Mouse (Mus musculus): Measurements from ENCODE around the gene Zbtb20. TPM values are rescaled to one million over a fixed set of nuclear protein-coding genes. Genes with fewer than 3 reads are reported as not detected.

Gene Zbtb20
- polyA plus RNA-seq, 1 experiment from 2014 or later, result 24.0 TPM

DNA sequence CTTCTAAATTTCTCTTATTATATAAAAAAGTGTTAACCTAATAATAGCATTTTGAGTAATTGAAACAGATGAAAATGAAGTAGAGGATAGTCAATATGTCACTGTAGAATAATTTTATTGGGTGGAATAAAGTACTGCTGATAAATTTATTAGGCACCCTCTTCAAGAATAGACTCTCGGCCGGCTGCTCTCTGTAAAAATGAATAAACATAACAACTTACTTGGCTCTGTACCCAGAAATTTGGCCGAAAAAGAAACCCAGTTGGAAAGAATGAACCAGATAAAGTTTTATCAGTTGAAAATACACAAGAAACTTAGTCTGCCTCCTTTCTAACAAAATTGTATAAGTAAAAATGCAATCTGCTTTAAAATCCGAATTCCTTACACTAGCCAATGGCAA is 527.2 kb downstream of the Zbtb20 start:
- Histone ChIP-seq H3K36me3 (no peaks in the 10 kb centered on the region), H3K4me1 (peaks cover 9% of the 10 kb centered on the region), H3K4me2 (replicated peaks) (no peak overlapping the region), H3K27ac (replicated peaks) (no peak overlapping the region), H3K9ac (no peak overlapping the region), H3K27me3 (no peaks in the 10 kb centered on the region), H3K9me3 (replicated peaks) (no peaks in the 10 kb centered on the region), H3K4me3 (replicated peaks) (no peak overlapping the region)
- no peak for ATAC-seq (ENCODE audit: insufficient number of reproducible peaks, low FRiP score, low TSS enrichment, low read depth)
- WGBS, result 65% methylated on average over 4 of the region's 4 CpGs

- WGBS, result 66% methylated on average over 3 of the region's 3 CpGs
Observed at GRCm38 (mm10) chr16:43405089-43405488, 529.4 kb downstream of the Zbtb20 start.

DNA sequence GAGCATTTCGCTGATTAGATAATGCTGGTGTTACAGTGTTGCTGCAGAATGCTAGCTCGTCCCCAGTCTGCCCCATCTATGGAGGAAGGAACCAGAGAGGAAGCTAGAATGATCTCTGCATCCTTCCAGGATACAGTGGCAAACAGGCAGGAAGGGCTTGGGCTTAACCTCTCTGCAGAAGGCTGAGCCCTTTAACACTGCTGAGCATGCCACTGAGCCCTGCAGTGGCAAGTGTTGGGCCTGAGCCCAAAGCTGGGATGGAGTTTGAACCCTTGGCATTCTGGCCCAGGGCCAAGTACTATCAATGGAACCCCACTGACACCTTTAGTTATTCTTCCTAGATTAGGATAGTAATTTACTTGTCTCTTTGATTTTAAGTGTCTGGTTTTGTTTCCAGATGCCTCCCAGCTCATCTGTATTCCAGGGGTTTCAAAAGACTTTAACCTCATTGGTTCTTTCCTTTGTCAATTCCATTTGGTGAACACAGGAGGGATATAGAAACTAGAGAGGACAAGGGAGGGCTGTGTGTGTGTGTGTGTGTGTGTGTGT is 532.0 kb downstream of the Zbtb20 start:
- WGBS, result 23% methylated on average over 2 of the region's 2 CpGs
- Histone ChIP-seq H3K4me3 (replicated peaks) (no peak overlapping the region), H3K27ac (replicated peaks) (peak overlapping the region; percentile 80; the same call in 1 of the 2 replicates), H3K4me2 (replicated peaks) (no peak overlapping the region), H3K9ac (no peak overlapping the region), H3K4me1 (peaks cover 9% of the 10 kb centered on the region), H3K9me3 (replicated peaks) (no peaks in the 10 kb centered on the region), H3K36me3 (no peaks in the 10 kb centered on the region), H3K27me3 (no peaks in the 10 kb centered on the region)
- ATAC-seq (ENCODE audit: insufficient number of reproducible peaks, low FRiP score, low TSS enrichment, low read depth), result no peak

More at GRCm38 (mm10) chr16:43405089-43405488, 529.4 kb downstream of the Zbtb20 start:
- H3K27ac ChIP-seq (replicated peaks), result no peak overlapping the region
- H3K4me2 ChIP-seq (replicated peaks), result no peak overlapping the region
- no peaks in the 10 kb centered on the region for H3K9me3 ChIP-seq (replicated peaks)
- no peaks in the 10 kb centered on the region for H3K27me3 ChIP-seq
- H3K9ac ChIP-seq, result no peak overlapping the region
- no peaks in the 10 kb centered on the region for H3K36me3 ChIP-seq
- peaks cover 9% of the 10 kb centered on the region for H3K4me1 ChIP-seq
- no peak overlapping the region for H3K4me3 ChIP-seq (replicated peaks)
- ATAC-seq (ENCODE audit: insufficient number of reproducible peaks, low FRiP score, low TSS enrichment, low read depth), result no peak

DNA sequence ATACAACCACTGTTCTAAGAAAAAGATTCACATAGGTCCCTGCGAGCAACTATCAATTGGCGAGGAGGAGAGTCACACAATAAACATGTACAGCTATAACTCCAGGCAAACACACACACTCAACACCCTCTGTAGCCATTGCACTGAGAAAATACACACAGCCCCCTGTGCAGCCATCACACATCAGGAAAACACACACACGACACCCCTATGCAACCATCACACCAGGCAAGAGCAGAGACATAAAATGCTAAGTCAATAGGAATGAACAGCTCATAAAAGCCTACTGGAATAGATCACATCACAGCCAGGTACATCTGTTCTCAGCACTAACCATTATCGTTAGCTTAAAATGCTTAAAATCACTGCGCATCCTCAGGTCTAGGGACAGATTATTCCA is 532.9 kb downstream of the Zbtb20 start:
- no peak for ATAC-seq (ENCODE audit: insufficient number of reproducible peaks, low FRiP score, low TSS enrichment, low read depth)
- 86% methylated on average over 5 of the region's 5 CpGs for whole genome bisulfite sequencing

GRCm38 (mm10) chr16:43409108-43409909 is 533.6 kb downstream of the Zbtb20 start:
- H3K36me3 ChIP-seq, result no peaks in the 10 kb centered on the region
- H3K4me1 ChIP-seq, result peaks cover 9% of the 10 kb centered on the region
- ATAC-seq (ENCODE audit: insufficient number of reproducible peaks, low FRiP score, low TSS enrichment, low read depth), result no peak
- H3K9me3 ChIP-seq (replicated peaks), result no peaks in the 10 kb centered on the region
- no peak overlapping the region for H3K27ac ChIP-seq (replicated peaks)
- H3K27me3 ChIP-seq, result no peaks in the 10 kb centered on the region
- no peak overlapping the region for H3K4me2 ChIP-seq (replicated peaks)
- 76% methylated on average over 4 of the region's 4 CpGs for WGBS
- H3K4me3 ChIP-seq (replicated peaks), result no peak overlapping the region
- H3K9ac ChIP-seq, result no peak overlapping the region

More for the DNA sequence above, 532.9 kb downstream of the Zbtb20 start:
- H3K9ac ChIP-seq, result no peak overlapping the region
- H3K4me1 ChIP-seq, result peaks cover 9% of the 10 kb centered on the region
- no peaks in the 10 kb centered on the region for H3K27me3 ChIP-seq
- H3K36me3 ChIP-seq, result no peaks in the 10 kb centered on the region
- no peak overlapping the region for H3K4me2 ChIP-seq (replicated peaks)
- H3K27ac ChIP-seq (replicated peaks), result no peak overlapping the region
- no peak overlapping the region for H3K4me3 ChIP-seq (replicated peaks)
- no peaks in the 10 kb centered on the region for H3K9me3 ChIP-seq (replicated peaks)

DNA sequence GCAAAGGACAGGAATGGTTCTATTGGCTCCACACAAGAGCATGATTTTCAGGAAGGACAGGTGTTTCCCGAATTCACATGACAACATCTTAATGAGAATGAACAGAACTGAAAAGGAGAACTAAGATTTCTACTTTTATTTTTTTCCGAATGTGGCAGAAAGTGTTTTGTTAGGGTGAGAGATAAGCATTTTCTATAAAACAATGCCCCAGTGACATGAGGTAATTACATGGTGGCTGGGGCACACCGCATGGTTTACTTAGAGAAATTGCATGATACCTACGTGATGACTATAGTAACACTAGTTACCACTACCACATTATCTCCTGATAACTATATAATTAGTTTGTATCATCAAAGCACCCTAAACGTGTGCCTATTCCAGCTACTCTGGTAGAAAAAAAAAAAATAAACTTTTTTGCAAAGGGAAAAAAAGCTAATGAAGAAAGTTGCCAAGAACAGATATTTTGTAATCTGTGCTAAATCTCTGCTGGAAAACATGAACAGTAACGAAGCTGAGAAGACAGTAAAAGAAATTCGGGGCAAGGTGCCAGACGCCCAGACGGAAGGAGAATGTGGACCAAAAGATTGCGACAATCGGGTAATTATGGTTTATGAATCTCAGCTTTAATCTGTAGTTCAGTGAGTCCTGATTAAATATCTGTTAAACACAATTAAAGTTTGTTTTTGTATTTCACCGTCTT is 534.4 kb downstream of the Zbtb20 start:
- no peak for ATAC-seq (ENCODE audit: insufficient number of reproducible peaks, low FRiP score, low TSS enrichment, low read depth)
- Histone ChIP-seq H3K36me3 (no peaks in the 10 kb centered on the region), H3K27me3 (no peaks in the 10 kb centered on the region), H3K4me1 (peaks cover 9% of the 10 kb centered on the region), H3K4me2 (replicated peaks) (no peak overlapping the region), H3K9ac (no peak overlapping the region), H3K9me3 (replicated peaks) (no peaks in the 10 kb centered on the region), H3K4me3 (replicated peaks) (no peak overlapping the region), H3K27ac (replicated peaks) (no peak overlapping the region)
- 68% methylated on average over 12 of the region's 12 CpGs for WGBS

- WGBS, result 85% methylated on average over 7 of the region's 7 CpGs
- no peak for ATAC-seq (ENCODE audit: insufficient number of reproducible peaks, low FRiP score, low TSS enrichment, low read depth)
- H3K27ac ChIP-seq (replicated peaks), result no peak overlapping the region
Observed at GRCm38 (mm10) chr16:43410613-43410974, 534.9 kb downstream of the Zbtb20 start.

GRCm38 (mm10) chr16:43415864-43416263 is 540.2 kb downstream of the Zbtb20 start:
- Histone ChIP-seq H3K27ac (replicated peaks) (no peak overlapping the region), H3K9ac (no peak overlapping the region), H3K27me3 (no peaks in the 10 kb centered on the region), H3K9me3 (replicated peaks) (no peaks in the 10 kb centered on the region), H3K4me3 (replicated peaks) (no peak overlapping the region), H3K36me3 (no peaks in the 10 kb centered on the region), H3K4me2 (replicated peaks) (no peak overlapping the region), H3K4me1 (no peaks in the 10 kb centered on the region)
- no peak for ATAC-seq (ENCODE audit: insufficient number of reproducible peaks, low FRiP score, low TSS enrichment, low read depth)
- WGBS, result 63% methylated on average over 4 of the region's 4 CpGs

More at GRCm38 (mm10) chr16:43410613-43410974, 534.9 kb downstream of the Zbtb20 start:
- Histone ChIP-seq H3K9ac (no peak overlapping the region), H3K4me3 (replicated peaks) (no peak overlapping the region), H3K4me1 (peaks cover 9% of the 10 kb centered on the region), H3K27me3 (no peaks in the 10 kb centered on the region), H3K36me3 (no peaks in the 10 kb centered on the region), H3K9me3 (replicated peaks) (no peaks in the 10 kb centered on the region), H3K4me2 (replicated peaks) (no peak overlapping the region)

DNA sequence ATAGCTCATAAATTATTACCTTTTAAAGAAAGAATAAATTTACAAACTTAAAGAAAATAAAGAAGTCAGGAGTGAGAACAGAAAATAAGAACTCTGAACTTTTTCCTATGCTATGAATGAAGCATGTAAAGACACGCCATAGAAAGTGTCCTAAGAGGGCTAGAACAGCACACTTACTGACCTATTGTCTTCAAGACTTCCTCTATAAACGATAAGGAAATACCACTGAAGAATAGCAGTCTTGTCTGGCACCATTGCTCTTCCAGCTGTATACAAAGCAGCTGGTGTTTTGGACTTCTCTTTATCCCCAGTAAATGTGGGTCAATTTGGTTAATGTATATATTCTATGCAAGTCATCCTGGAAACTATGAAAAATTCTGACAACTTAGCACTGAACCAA is 544.2 kb downstream of the Zbtb20 start:
- ATAC-seq (ENCODE audit: insufficient number of reproducible peaks, low FRiP score, low TSS enrichment, low read depth), result no peak
- Histone ChIP-seq H3K9me3 (replicated peaks) (no peaks in the 10 kb centered on the region), H3K4me1 (no peaks in the 10 kb centered on the region), H3K4me2 (replicated peaks) (no peak overlapping the region), H3K27ac (replicated peaks) (no peak overlapping the region), H3K27me3 (no peaks in the 10 kb centered on the region), H3K4me3 (replicated peaks) (no peak overlapping the region), H3K36me3 (no peaks in the 10 kb centered on the region), H3K9ac (no peak overlapping the region)
- WGBS, result 35% methylated on average over 2 of the region's 2 CpGs

GRCm38 (mm10) chr16:43428955-43429354 is 553.3 kb downstream of the Zbtb20 start:
- WGBS, result 88% methylated on average over 2 of the region's 2 CpGs
- Histone ChIP-seq H3K4me3 (replicated peaks) (no peak overlapping the region), H3K27ac (replicated peaks) (no peak overlapping the region), H3K36me3 (no peaks in the 10 kb centered on the region), H3K9me3 (replicated peaks) (no peaks in the 10 kb centered on the region), H3K9ac (no peak overlapping the region), H3K4me2 (replicated peaks) (no peak overlapping the region), H3K4me1 (no peaks in the 10 kb centered on the region), H3K27me3 (no peaks in the 10 kb centered on the region)
- no peak for ATAC-seq (ENCODE audit: insufficient number of reproducible peaks, low FRiP score, low TSS enrichment, low read depth)

- Histone ChIP-seq H3K27ac (replicated peaks) (no peak overlapping the region), H3K4me3 (replicated peaks) (no peak overlapping the region), H3K9me3 (replicated peaks) (no peaks in the 10 kb centered on the region), H3K27me3 (no peaks in the 10 kb centered on the region), H3K9ac (no peak overlapping the region), H3K36me3 (no peaks in the 10 kb centered on the region), H3K4me2 (replicated peaks) (no peak overlapping the region), H3K4me1 (no peaks in the 10 kb centered on the region)
- ATAC-seq (ENCODE audit: insufficient number of reproducible peaks, low FRiP score, low TSS enrichment, low read depth), result no peak
- 69% methylated on average over 4 of the region's 4 CpGs for WGBS
Observed at GRCm38 (mm10) chr16:43430030-43430429, 554.3 kb downstream of the Zbtb20 start.

Data from embryonic facial prominence, embryonic 15.5 days (tissue).